Mouse (Mus musculus): ENCODE results near the gene Gga3.

- TF ChIP-seq CTCF (IDR thresholded peaks at IDR 0.05; ENCODE audit: extremely low read depth, insufficient read length, insufficient replicate concordance, low read depth, low read length) (no peak), POLR2A (IDR thresholded peaks at IDR 0.05; ENCODE audit: low read depth, low read length) (no peak)
Observed at GRCm38 (mm10) chr11:115618001-115618400, 14.2 kb upstream of the Gga3 start.
